In genomic region chr3:32708368-32709231, GRCm38 (mm10) we compare ENCODE assay signal across 8 mouse cellular contexts. TPM values are rescaled to one million over a fixed set of nuclear protein-coding genes. Genes with fewer than 3 reads are reported as not detected.
DNase-seq lines count a peak whose midpoint lies in the region; ATAC-seq and TF ChIP-seq lines count a peak whose summit lies in the region.

No protein-coding gene starts in this region.

- peak overlapping the region; percentile 99 for H3K4me3 ChIP-seq in hindbrain, embryonic 10.5 days
- H3K4me3 ChIP-seq in lung, postnatal 0 days (ENCODE audit: low read depth, low read length) = peak overlapping the region; percentile 95

- peak overlapping the region; percentile 98 for H3K27ac ChIP-seq in hindbrain, embryonic 10.5 days
- H3K27ac ChIP-seq in lung, postnatal 0 days (ENCODE audit: low read length) = peak overlapping the region; percentile 90

- H3K4me2 ChIP-seq in lung, postnatal 0 days (replicated peaks; ENCODE audit: low read depth, low read length) = peak overlapping the region; percentile 61

- TF ChIP-seq EP300 in lung, postnatal 0 days (IDR thresholded peaks at IDR 0.05) = no peak

- peak; percentile 97 for ATAC-seq in frontal cortex, adult (ENCODE audit: low TSS enrichment)
- peak; percentile 99 for ATAC-seq in lung, postnatal 0 days

- no peaks in the 10 kb centered on the region for H3K9me3 ChIP-seq in hindbrain, embryonic 10.5 days
- H3K9me3 ChIP-seq in lung, postnatal 0 days (ENCODE audit: low read length) = no peaks in the 10 kb centered on the region

- DNase-seq in MN1 (ENCODE audit: low spot score) = peak; percentile 98
- peak; percentile 99 for DNase-seq in cerebellum, adult 9-10 months
- peak; percentile 99 for DNase-seq in hindbrain, embryonic 10.5 days (ENCODE audit: low spot score)
- DNase-seq in layer of hippocampus, adult 9-11 months = peak; percentile 99
- DNase-seq in lung, postnatal 0 days (ENCODE audit: low spot score) = peak; percentile 99
- peak; percentile 94 for DNase-seq in ovary, postnatal 14 days (ENCODE audit: low spot score)
- DNase-seq in thymus, postnatal 14 days = peak; percentile 99

- under 1% methylated on average over 90 of the region's 90 CpGs for WGBS in hindbrain, embryonic 10.5 days
- WGBS in lung, postnatal 0 days = under 1% methylated on average over 88 of the region's 90 CpGs

- peaks cover 12% of the 10 kb centered on the region for H3K4me1 ChIP-seq in hindbrain, embryonic 10.5 days (replicated peaks)
- H3K4me1 ChIP-seq in lung, postnatal 0 days (ENCODE audit: insufficient read depth, low read depth, low read length) = no peaks in the 10 kb centered on the region; the same call in 1 of the 2 replicates

- peak overlapping the region; percentile 88 for H3K9ac ChIP-seq in lung, postnatal 0 days (replicated peaks; ENCODE audit: low read depth)

- peaks cover 24% of the 10 kb centered on the region for H3K36me3 ChIP-seq in hindbrain, embryonic 10.5 days
- peaks cover 3% of the 10 kb centered on the region; the same call in 1 of the 2 replicates for H3K36me3 ChIP-seq in lung, postnatal 0 days (ENCODE audit: insufficient read depth, low read length)

- peak; percentile 37 for TF ChIP-seq CTCF in lung, postnatal 0 days (IDR thresholded peaks at IDR 0.05)

- H3K27me3 ChIP-seq in hindbrain, embryonic 10.5 days (ENCODE audit: insufficient read depth, poor library complexity, severe bottlenecking) = no peaks in the 10 kb centered on the region
- no peaks in the 10 kb centered on the region for H3K27me3 ChIP-seq in lung, postnatal 0 days (replicated peaks; ENCODE audit: insufficient read depth, low read length)

RNA-seq across cellular contexts. Expression of gene Actl6a, which starts 2.5 kb away (rescaled TPM):
- polyA plus RNA-seq in hindbrain, embryonic 10.5 days (2016; fragmentation: Nextera tagmentation; extraction: Ambion mirVana) = 244 and 272 TPM in 2 replicates
- polyA plus RNA-seq in lung, postnatal 0 days (2015; fragmentation: Nextera tagmentation; extraction: Ambion mirVana) = 78.3 and 79.5 TPM in 2 replicates

RNA-seq across cellular contexts. Expression of gene Ndufb5, which starts 28.2 kb away (rescaled TPM):
- polyA plus RNA-seq in hindbrain, embryonic 10.5 days (2016; fragmentation: Nextera tagmentation; extraction: Ambion mirVana) = 281 and 302 TPM in 2 replicates
- 232 and 259 TPM in 2 replicates for polyA plus RNA-seq in lung, postnatal 0 days (2015; fragmentation: Nextera tagmentation; extraction: Ambion mirVana)

RNA-seq across cellular contexts. Expression of gene Mrpl47, which starts 28.8 kb away (rescaled TPM):
- 34.5 and 37.8 TPM in 2 replicates for polyA plus RNA-seq in hindbrain, embryonic 10.5 days (2016; fragmentation: Nextera tagmentation; extraction: Ambion mirVana)
- polyA plus RNA-seq in lung, postnatal 0 days (2015; fragmentation: Nextera tagmentation; extraction: Ambion mirVana) = 15.4 and 16.1 TPM in 2 replicates

Comparison
In these comparisons a context has a peak if more than half of its experiments do, and no peak if none do; other contexts are left out.
1. Peak in every context shown above with its lines: DNase-seq, ATAC-seq, H3K4me3 ChIP-seq and H3K27ac ChIP-seq.